Mouse (Mus musculus) E14TG2a.4 (cell line): ENCODE measurements around the gene Dupd1.

ENCODE experiments used
- H3K27me3 ChIP-seq: 2 replicates; pipeline ENCODE4 v1.6.1; 2014; ENCODE audit warnings: low read length, control low read depth; ENCODE audit not compliant: insufficient read depth
- H3K36me3 ChIP-seq: 2 replicates; pipeline ENCODE4 v1.6.1; 2014; ENCODE audit warnings: low read length, control low read depth; ENCODE audit not compliant: insufficient read depth
- H3K4me1 ChIP-seq: replicated peaks from 2 replicates; pipeline ENCODE4 v1.6.1; 2014; ENCODE audit warnings: low read depth, low read length, control low read depth
- H3K4me3 ChIP-seq: replicated peaks from 2 replicates; pipeline ENCODE4 v1.5.1; 2014; ENCODE audit warnings: mild to moderate bottlenecking, low read length
- H3K9me3 ChIP-seq: 2 replicates; pipeline ENCODE4 v1.6.1; 2014; ENCODE audit warnings: low read length, control low read depth
- CTCF ChIP-seq: conservative IDR thresholded peaks from 2 replicates; pipeline ENCODE4 v1.5.1; 2014; ENCODE audit warnings: low read length
- NANOG ChIP-seq: IDR thresholded peaks from 2 replicates; pipeline ENCODE4 v1.6.1; 2014; ENCODE audit warnings: borderline replicate concordance, low read length, mixed read lengths
- POU5F1 ChIP-seq: IDR thresholded peaks from 2 replicates; pipeline ENCODE4 v1.6.1; 2014; ENCODE audit warnings: low read length, borderline replicate concordance

Gene Dupd1

GRCm38 (mm10) chr14:21747436-21748141, 33.2 kb upstream of the Dupd1 start:
- Histone ChIP-seq H3K27me3 (peaks cover 5% of the 10 kb centered on the region), H3K36me3 (no peaks in the 10 kb centered on the region), H3K4me3 (no peak overlapping the region), H3K4me1 (peaks cover 42% of the 10 kb centered on the region), H3K9me3 (no peaks in the 10 kb centered on the region)
- TF ChIP-seq POU5F1 (no peak), CTCF (no peak), NANOG (no peak)

GRCm38 (mm10) chr14:21746846-21747245, 32.5 kb upstream of the Dupd1 start:
- Histone ChIP-seq H3K36me3 (no peaks in the 10 kb centered on the region), H3K27me3 (peaks cover 7% of the 10 kb centered on the region), H3K9me3 (no peaks in the 10 kb centered on the region), H3K4me3 (no peak overlapping the region), H3K4me1 (peaks cover 39% of the 10 kb centered on the region)
- TF ChIP-seq POU5F1 (no peak), NANOG (no peak), CTCF (no peak)

- TF ChIP-seq POU5F1 (no peak), NANOG (no peak), CTCF (no peak)
- Histone ChIP-seq H3K36me3 (no peaks in the 10 kb centered on the region), H3K4me1 (peaks cover 33% of the 10 kb centered on the region), H3K4me3 (no peak overlapping the region), H3K9me3 (no peaks in the 10 kb centered on the region), H3K27me3 (peaks cover 7% of the 10 kb centered on the region)
These were observed 31.9 kb upstream of the Dupd1 start for GRCm38 (mm10) chr14:21746251-21746650.

- Histone ChIP-seq H3K27me3 (peaks cover 16% of the 10 kb centered on the region), H3K9me3 (no peaks in the 10 kb centered on the region), H3K4me3 (0 out of 2 replicates have a peak overlapping the region, but pooled peaks have one; percentile 10), H3K4me1 (peaks cover 29% of the 10 kb centered on the region), H3K36me3 (no peaks in the 10 kb centered on the region)
- no peak for TF ChIP-seq CTCF
- no peak for TF ChIP-seq NANOG
- TF ChIP-seq POU5F1 = no peak
These were observed 30.8 kb upstream of the Dupd1 start for GRCm38 (mm10) chr14:21745149-21745548.

GRCm38 (mm10) chr14:21744169-21744568, 29.8 kb upstream of the Dupd1 start:
- Histone ChIP-seq H3K27me3 (peaks cover 22% of the 10 kb centered on the region), H3K36me3 (no peaks in the 10 kb centered on the region), H3K9me3 (no peaks in the 10 kb centered on the region), H3K4me3 (no peak overlapping the region), H3K4me1 (peaks cover 23% of the 10 kb centered on the region)
- no peak for TF ChIP-seq POU5F1
- TF ChIP-seq CTCF = no peak
- no peak for TF ChIP-seq NANOG

- TF ChIP-seq CTCF (no peak), NANOG (no peak), POU5F1 (no peak)
- H3K4me3 ChIP-seq = no peak overlapping the region
- H3K27me3 ChIP-seq = peaks cover 22% of the 10 kb centered on the region
- no peaks in the 10 kb centered on the region for H3K9me3 ChIP-seq
- peaks cover 9% of the 10 kb centered on the region for H3K4me1 ChIP-seq
- no peaks in the 10 kb centered on the region for H3K36me3 ChIP-seq
These were observed 28.1 kb upstream of the Dupd1 start for GRCm38 (mm10) chr14:21742441-21742840.

- no peaks in the 10 kb centered on the region for H3K36me3 ChIP-seq
- no peak for TF ChIP-seq POU5F1
- TF ChIP-seq CTCF = peak; percentile 98
- H3K4me1 ChIP-seq = peaks cover 6% of the 10 kb centered on the region; the same call in 1 of the 2 replicates
- H3K27me3 ChIP-seq = peaks cover 22% of the 10 kb centered on the region
- no peak overlapping the region for H3K4me3 ChIP-seq
- H3K9me3 ChIP-seq = no peaks in the 10 kb centered on the region
These were observed 27.4 kb upstream of the Dupd1 start for GRCm38 (mm10) chr14:21741786-21742185.

GRCm38 (mm10) chr14:21741314-21741713, 26.9 kb upstream of the Dupd1 start:
- Histone ChIP-seq H3K4me1 (peaks cover 6% of the 10 kb centered on the region; the same call in 1 of the 2 replicates), H3K9me3 (no peaks in the 10 kb centered on the region), H3K27me3 (peaks cover 22% of the 10 kb centered on the region)

GRCm38 (mm10) chr14:21740345-21740744, 26.0 kb upstream of the Dupd1 start:
- TF ChIP-seq CTCF (no peak), NANOG (no peak), POU5F1 (no peak)
- no peaks in the 10 kb centered on the region for H3K36me3 ChIP-seq
- no peak overlapping the region for H3K4me3 ChIP-seq
- H3K4me1 ChIP-seq = peaks cover 6% of the 10 kb centered on the region; the same call in 1 of the 2 replicates
- H3K9me3 ChIP-seq = no peaks in the 10 kb centered on the region
- H3K27me3 ChIP-seq = peaks cover 22% of the 10 kb centered on the region

More at GRCm38 (mm10) chr14:21741314-21741713, 26.9 kb upstream of the Dupd1 start:
- no peak for TF ChIP-seq CTCF
- TF ChIP-seq POU5F1 = no peak
- TF ChIP-seq NANOG = no peak
- no peaks in the 10 kb centered on the region for H3K36me3 ChIP-seq
- no peak overlapping the region for H3K4me3 ChIP-seq
